Mouse (Mus musculus) E14TG2a.4 (cell line): Measurements from ENCODE around the gene Hdac4.

Experiments
- CTCF ChIP-seq: conservative IDR thresholded peaks from 2 replicates; pipeline ENCODE4 v1.5.1; 2014; ENCODE audit warnings: low read length
- NANOG ChIP-seq: IDR thresholded peaks from 2 replicates; pipeline ENCODE4 v1.6.1; 2014; ENCODE audit warnings: borderline replicate concordance, low read length, mixed read lengths
- POU5F1 ChIP-seq: IDR thresholded peaks from 2 replicates; pipeline ENCODE4 v1.6.1; 2014; ENCODE audit warnings: low read length, borderline replicate concordance

DNA sequence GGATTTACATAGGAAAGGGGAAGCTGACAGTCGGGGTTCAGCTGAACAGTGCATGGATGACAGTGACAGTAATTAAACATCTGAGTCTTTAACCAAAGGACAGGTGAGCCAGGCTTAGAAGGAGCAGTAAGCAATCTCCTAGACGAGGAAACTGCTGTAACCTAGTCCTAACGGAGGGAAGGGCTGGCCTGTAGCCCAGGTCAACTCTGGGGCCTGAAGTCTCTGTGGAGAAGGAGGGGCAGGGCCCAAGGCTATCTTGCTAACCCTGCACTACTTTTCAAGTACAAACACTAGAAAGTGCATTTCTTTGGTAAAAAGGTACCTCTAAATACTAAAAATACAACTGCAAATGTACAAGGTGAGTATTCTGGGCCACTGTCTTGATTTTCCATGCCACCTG is 169.1 kb downstream of the Hdac4 start:
- TF ChIP-seq CTCF (no peak), POU5F1 (no peak), NANOG (no peak)
